Mouse (Mus musculus) thymus, adult 2 months (tissue): ENCODE measurements around the gene Ntm.

ENCODE experiments used
- CTCF ChIP-seq: fragments of 200-500 bp; IDR thresholded peaks from 2 replicates; pipeline ENCODE4 v1.5.1; 2012; ENCODE audit warnings: mild to moderate bottlenecking, control low read depth, low read length, moderate library complexity, borderline replicate concordance; ENCODE audit not compliant: control insufficient read depth, poor library complexity, insufficient read depth; ENCODE audit errors: extremely low read depth
- POLR2A ChIP-seq: fragments of 200-500 bp; IDR thresholded peaks from 2 replicates; pipeline ENCODE4 v1.6.1; 2012; ENCODE audit warnings: mild to moderate bottlenecking, low read length, control low read depth, moderate library complexity; ENCODE audit not compliant: control insufficient read depth, poor library complexity, insufficient read depth; ENCODE audit errors: extremely low read depth

DNA sequence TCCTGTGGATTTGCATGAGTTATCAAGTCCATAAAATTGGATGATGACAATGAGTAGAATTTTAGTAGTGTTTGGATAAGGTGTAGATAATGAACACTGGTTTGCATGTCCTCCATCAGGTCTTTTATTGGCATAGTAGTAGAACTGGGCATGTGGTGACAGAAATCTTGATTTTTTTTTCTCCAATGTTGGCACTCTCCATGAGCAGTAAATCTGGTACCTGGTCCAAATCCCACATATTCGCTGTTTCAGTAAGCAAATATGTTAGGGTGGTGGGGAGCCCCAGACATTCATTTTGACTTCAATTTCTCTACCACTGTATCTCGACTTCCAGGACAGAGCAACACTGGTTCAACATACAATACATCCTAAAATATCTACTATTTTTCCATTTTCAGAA, 718.9 kb downstream of the Ntm start:
- TF ChIP-seq CTCF (no peak), POLR2A (no peak)
